Mouse (Mus musculus) layer of hippocampus, adult 9-10 months (tissue): Measurements from ENCODE around the gene Arhgap27.
A peak's percentile ranks its signal among the peaks of the same experiment; 100 is the strongest.
"Not testable (repeated sequence)": the region's sequence is repeated elsewhere in the genome, so short reads cannot be mapped to it uniquely, and the experiment has no call there.

Experiments used
- DNase-seq: peaks from one replicate; pipeline ENCODE4 v3.0.0; 2022; ENCODE audit warnings: low spot score

Arhgap27 gene

GRCm38 (mm10) chr11:103363214-103364148, at the start of gene Arhgap27:
Gene Arhgap27, minus strand, starts transcription at chr11:103363692.
- DNase-seq, result no peak

- no peak for DNase-seq
Observed at GRCm38 (mm10) chr11:103412950-103413423, 49.5 kb upstream of the Arhgap27 start.

GRCm38 (mm10) chr11:103411981-103412949, 48.8 kb upstream of the Arhgap27 start, which contains the start of gene Plekhm1:
Gene Plekhm1, minus strand, starts transcription at chr11:103412687.
- DNase-seq, result peak; percentile 83

GRCm38 (mm10) chr11:103411301-103411700, 47.8 kb upstream of the Arhgap27 start:
- DNase-seq, result no peak

GRCm38 (mm10) chr11:103408880-103409279, 45.4 kb upstream of the Arhgap27 start:
- DNase-seq, result no peak

GRCm38 (mm10) chr11:103407136-103407535, 43.6 kb upstream of the Arhgap27 start:
- DNase-seq, result not testable (repeated sequence)

GRCm38 (mm10) chr11:103406551-103406950, 43.1 kb upstream of the Arhgap27 start:
- DNase-seq, result no peak

- no peak for DNase-seq
Observed at GRCm38 (mm10) chr11:103405814-103406213, 42.3 kb upstream of the Arhgap27 start.

GRCm38 (mm10) chr11:103404618-103405017, 41.1 kb upstream of the Arhgap27 start:
- no peak for DNase-seq

- no peak for DNase-seq
Observed at GRCm38 (mm10) chr11:103403776-103404175, 40.3 kb upstream of the Arhgap27 start.

GRCm38 (mm10) chr11:103402738-103403137, 39.2 kb upstream of the Arhgap27 start:
- DNase-seq, result no peak

- DNase-seq, result no peak
Observed at GRCm38 (mm10) chr11:103402198-103402597, 38.7 kb upstream of the Arhgap27 start.

GRCm38 (mm10) chr11:103399986-103400385, 36.5 kb upstream of the Arhgap27 start:
- DNase-seq, result no peak

- no peak for DNase-seq
Observed at GRCm38 (mm10) chr11:103399050-103399449, 35.6 kb upstream of the Arhgap27 start.

GRCm38 (mm10) chr11:103396682-103397081, 33.2 kb upstream of the Arhgap27 start:
- DNase-seq, result no peak

- no peak for DNase-seq
Observed at GRCm38 (mm10) chr11:103396236-103396635, 32.7 kb upstream of the Arhgap27 start.

GRCm38 (mm10) chr11:103394604-103395003, 31.1 kb upstream of the Arhgap27 start:
- no peak for DNase-seq

- no peak for DNase-seq
Observed at GRCm38 (mm10) chr11:103394025-103394424, 30.5 kb upstream of the Arhgap27 start.

- no peak for DNase-seq
Observed at GRCm38 (mm10) chr11:103387870-103388526, 24.5 kb upstream of the Arhgap27 start.

GRCm38 (mm10) chr11:103386827-103387226, 23.3 kb upstream of the Arhgap27 start:
- DNase-seq, result no peak

- no peak for DNase-seq
Observed at GRCm38 (mm10) chr11:103381956-103382613, 18.6 kb upstream of the Arhgap27 start.
